Mouse (Mus musculus): ENCODE data around the gene Cyb5d1.
A peak's percentile ranks its signal among the peaks of the same experiment; 100 is the strongest.

Gene Cyb5d1

GRCm38 (mm10) chr11:69404595-69405396, 9.4 kb upstream of the Cyb5d1 start:
- peak in 1 of 2 experiments; percentile 57 for DNase-seq (ENCODE audit: low spot score in 2 of 2)

GRCm38 (mm10) chr11:69403691-69404594, 8.5 kb upstream of the Cyb5d1 start:
- peak; percentile 16 to 65 for DNase-seq (ENCODE audit: low spot score in 2 of 2)

GRCm38 (mm10) chr11:69401987-69402386, 6.6 kb upstream of the Cyb5d1 start:
- peak in 1 of 2 experiments; percentile 57 for DNase-seq (ENCODE audit: low spot score in 2 of 2)

- peak; percentile 82 to 90 for DNase-seq (ENCODE audit: low spot score in 2 of 2)
These were observed 5.8 kb upstream of the Cyb5d1 start for GRCm38 (mm10) chr11:69401210-69401637.

- peak; percentile 12 to 67 for DNase-seq (ENCODE audit: low spot score in 2 of 2)
These were observed 4.8 kb upstream of the Cyb5d1 start for GRCm38 (mm10) chr11:69400083-69400850.

GRCm38 (mm10) chr11:69399201-69400082, 4.0 kb upstream of the Cyb5d1 start:
- DNase-seq (ENCODE audit: low spot score in 2 of 2): no peak

- no peak for DNase-seq (ENCODE audit: low spot score in 2 of 2)
These were observed 3.2 kb upstream of the Cyb5d1 start for GRCm38 (mm10) chr11:69398486-69399200.

- peak; percentile 23 to 63 for DNase-seq (ENCODE audit: low spot score in 2 of 2)
These were observed 2.6 kb upstream of the Cyb5d1 start, which contains the start of gene Tmem88 for GRCm38 (mm10) chr11:69398059-69398458. Gene Tmem88 (minus strand): TSS chr11:69398234.

GRCm38 (mm10) chr11:69397581-69398057, 2.2 kb upstream of the Cyb5d1 start:
- peak; percentile 15 to 64 for DNase-seq (ENCODE audit: low spot score in 2 of 2)

- DNase-seq (ENCODE audit: low spot score in 2 of 2): peak; percentile 41 to 64
These were observed 1.3 kb upstream of the Cyb5d1 start for GRCm38 (mm10) chr11:69396772-69397171.

GRCm38 (mm10) chr11:69395634-69396373, 373 bp upstream of the Cyb5d1 start:
- DNase-seq (ENCODE audit: low spot score in 2 of 2): peak; percentile 93 to 94

GRCm38 (mm10) chr11:69394591-69395167, 752 bp downstream of the Cyb5d1 start:
- peak; percentile 21 to 69 for DNase-seq (ENCODE audit: low spot score in 2 of 2)

- peak; percentile 72 to 85 for DNase-seq (ENCODE audit: low spot score in 2 of 2)
These were observed 4.9 kb downstream of the Cyb5d1 start for GRCm38 (mm10) chr11:69390400-69391034.

- no peak for DNase-seq (ENCODE audit: low spot score in 2 of 2)
These were observed 5.7 kb downstream of the Cyb5d1 start for GRCm38 (mm10) chr11:69389531-69390399.

- no peak for DNase-seq (ENCODE audit: low spot score in 2 of 2)
These were observed 6.8 kb downstream of the Cyb5d1 start for GRCm38 (mm10) chr11:69388680-69389079.

- no peak for DNase-seq (ENCODE audit: low spot score in 2 of 2)
These were observed 8.7 kb downstream of the Cyb5d1 start for GRCm38 (mm10) chr11:69386758-69387157.

GRCm38 (mm10) chr11:69384979-69385378, 10.5 kb downstream of the Cyb5d1 start:
- no peak for DNase-seq (ENCODE audit: low spot score in 2 of 2)

Data from spleen, postnatal 4 days (tissue).